8 mouse cellular contexts compared by ENCODE assay signal in the genomic region with DNA sequence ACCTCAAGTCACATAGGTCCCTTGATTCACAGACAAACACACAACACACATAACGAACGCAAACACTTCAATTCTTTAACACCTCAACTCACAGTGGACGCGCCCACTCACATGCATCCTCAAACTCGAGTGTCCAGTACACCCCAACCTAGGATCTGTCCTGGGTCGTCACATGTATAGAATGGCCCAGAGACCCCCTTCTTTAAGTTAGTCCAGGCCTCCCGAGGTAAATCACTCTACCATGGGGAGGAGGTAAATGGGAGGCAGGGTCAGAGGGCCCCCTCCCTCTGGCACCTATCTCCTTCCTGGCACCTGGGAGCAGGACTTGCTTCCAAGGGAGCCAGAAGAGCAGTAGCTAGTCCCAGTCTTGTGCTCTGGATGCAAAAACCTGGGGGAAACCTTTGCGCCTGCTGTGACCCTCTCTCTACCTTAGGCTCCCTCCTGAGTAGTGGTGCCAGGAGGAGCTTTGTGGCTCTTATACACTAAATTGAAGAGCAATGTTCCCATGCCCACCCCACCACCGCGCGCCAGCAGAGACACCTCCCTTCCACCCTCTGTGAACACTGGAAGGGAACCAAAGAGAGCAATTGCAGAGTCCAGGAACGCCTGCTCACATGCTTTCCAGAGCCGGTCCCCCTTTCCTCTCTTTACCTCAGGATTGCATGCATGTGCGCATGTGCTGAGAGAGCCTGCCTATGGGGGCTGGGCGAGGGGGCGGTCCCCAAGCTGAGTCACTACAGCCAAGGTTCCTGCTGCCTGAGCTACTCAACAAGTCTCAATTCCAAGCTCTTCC. TPM values are rescaled to one million over a fixed set of nuclear protein-coding genes. Genes with fewer than 3 reads are reported as not detected.
DNase-seq lines count a peak whose midpoint lies in the region; ATAC-seq and TF ChIP-seq lines count a peak whose summit lies in the region.

No protein-coding gene starts in this region.

- no peak for TF ChIP-seq CTCF in hindbrain, postnatal 0 days (IDR thresholded peaks at IDR 0.05; ENCODE audit: low read depth)

- peak; percentile 68 for DNase-seq in cerebellum, adult 11 months
- DNase-seq in cerebellum, adult 11-12 months: peak; percentile 82
- peak; percentile 88 for DNase-seq in hindbrain, postnatal 0 days (ENCODE audit: low spot score)
- peak; percentile 88 to 89 for DNase-seq in left cerebral cortex, postnatal 10 days (ENCODE audit: extremely low spot score in 1 of 2, low spot score in 2 of 2)
- peak; percentile 92 for DNase-seq in midbrain, embryonic 11.5 days (ENCODE audit: low spot score, missing footprints)
- DNase-seq in testis, postnatal 10 days (ENCODE audit: low spot score): peak; percentile 78

- peak overlapping the region; percentile 55 for H3K4me2 ChIP-seq in hindbrain, postnatal 0 days (ENCODE audit: low read depth, low read length)
- peak overlapping the region; percentile 48; the same call in 1 of the 2 replicates for H3K4me2 ChIP-seq in midbrain, embryonic 11.5 days

- no peaks in the 10 kb centered on the region for H3K9me3 ChIP-seq in hindbrain, postnatal 0 days (ENCODE audit: low read length)
- H3K9me3 ChIP-seq in midbrain, embryonic 11.5 days (ENCODE audit: control insufficient read depth, low read length): no peaks in the 10 kb centered on the region

- 0 out of 2 replicates have a peak, but pooled peaks cover 6% of the 10 kb centered on the region for H3K27me3 ChIP-seq in hindbrain, postnatal 0 days (ENCODE audit: insufficient read depth, low read length)
- H3K27me3 ChIP-seq in midbrain, embryonic 11.5 days (ENCODE audit: control insufficient read depth, insufficient read depth, low read length): peaks cover 69% of the 10 kb centered on the region

- WGBS in hindbrain, postnatal 0 days: 13% methylated on average over 16 of the region's 16 CpGs
- 12% methylated on average over 14 of the region's 16 CpGs for WGBS in midbrain, embryonic 11.5 days

- no peak overlapping the region for H3K9ac ChIP-seq in hindbrain, postnatal 0 days (replicated peaks; ENCODE audit: low read length)
- no peak overlapping the region for H3K9ac ChIP-seq in midbrain, embryonic 11.5 days (ENCODE audit: low read length)

- ATAC-seq in cerebellum, adult (ENCODE audit: insufficient number of reproducible peaks, low FRiP score, low TSS enrichment): no peak
- ATAC-seq in frontal cortex, adult (ENCODE audit: low TSS enrichment): peak; percentile 47
- peak; percentile 42 for ATAC-seq in hindbrain, postnatal 0 days
- ATAC-seq in midbrain, embryonic 11.5 days (ENCODE audit: low FRiP score): no peak

- H3K36me3 ChIP-seq in hindbrain, postnatal 0 days (ENCODE audit: insufficient read depth, low read length): no peaks in the 10 kb centered on the region
- no peaks in the 10 kb centered on the region for H3K36me3 ChIP-seq in midbrain, embryonic 11.5 days (ENCODE audit: control insufficient read depth, insufficient read depth, low read length)

- peaks cover 26% of the 10 kb centered on the region for H3K4me1 ChIP-seq in hindbrain, postnatal 0 days (ENCODE audit: insufficient read depth, low read length)
- H3K4me1 ChIP-seq in midbrain, embryonic 11.5 days (ENCODE audit: control insufficient read depth, insufficient read depth, low read length): peaks cover 37% of the 10 kb centered on the region

- intact Hi-C loops in left cerebral cortex, postnatal 10 days (cut with DNase I): no loop called here

- peak overlapping the region; percentile 67; the same call in 1 of the 2 replicates for H3K27ac ChIP-seq in hindbrain, postnatal 0 days
- no peak overlapping the region for H3K27ac ChIP-seq in midbrain, embryonic 11.5 days (ENCODE audit: low read depth, low read length)

- H3K4me3 ChIP-seq in hindbrain, postnatal 0 days (ENCODE audit: low read length): peak overlapping the region; percentile 57
- H3K4me3 ChIP-seq in midbrain, embryonic 11.5 days (ENCODE audit: low read depth, low read length): no peak overlapping the region

RNA-seq across cellular contexts. Expression of a gene that starts 8.2 kb away (rescaled TPM):
- 380 and 396 TPM in 2 replicates for total RNA-seq in hindbrain, postnatal 0 days (2014; rRNA removed)
- polyA plus RNA-seq in hindbrain, postnatal 0 days (2015; fragmentation: Nextera tagmentation; extraction: Ambion mirVana): 115 and 123 TPM in 2 replicates
- 100 to 1,000 TPM; 631 to 653 TPM for total RNA-seq in left cerebral cortex, postnatal 10 days (2021)
- polyA plus RNA-seq in midbrain, embryonic 11.5 days (2014; fragmentation: Nextera tagmentation; extraction: Ambion mirVana): 10.7 and 11.0 TPM in 2 replicates

RNA-seq across cellular contexts. Expression of a gene that starts 9.2 kb away (rescaled TPM):
- 69.1 and 71.4 TPM in 2 replicates for total RNA-seq in hindbrain, postnatal 0 days (2014; rRNA removed)
- 53.3 and 54.2 TPM in 2 replicates for polyA plus RNA-seq in hindbrain, postnatal 0 days (2015; fragmentation: Nextera tagmentation; extraction: Ambion mirVana)
- 10 to 100 TPM; 25.9 to 29.2 TPM for total RNA-seq in left cerebral cortex, postnatal 10 days (2021)
- polyA plus RNA-seq in midbrain, embryonic 11.5 days (2014; fragmentation: Nextera tagmentation; extraction: Ambion mirVana): 20.0 and 25.5 TPM in 2 replicates

RNA-seq across cellular contexts. Expression of a gene that starts 14.7 kb away (rescaled TPM):
- 3.5 and 4.7 TPM in 2 replicates for total RNA-seq in hindbrain, postnatal 0 days (2014; rRNA removed)
- polyA plus RNA-seq in hindbrain, postnatal 0 days (2015; fragmentation: Nextera tagmentation; extraction: Ambion mirVana): 1.7 and 1.9 TPM in 2 replicates
- 1 to 10 TPM; 2.0 to 2.4 TPM for total RNA-seq in left cerebral cortex, postnatal 10 days (2021)
- polyA plus RNA-seq in midbrain, embryonic 11.5 days (2014; fragmentation: Nextera tagmentation; extraction: Ambion mirVana): 3.2 and 3.9 TPM in 2 replicates

RNA-seq across cellular contexts. Expression of a gene that starts 19.7 kb away (rescaled TPM):
- total RNA-seq in hindbrain, postnatal 0 days (2014; rRNA removed): 125 and 134 TPM in 2 replicates
- 312 and 326 TPM in 2 replicates for polyA plus RNA-seq in hindbrain, postnatal 0 days (2015; fragmentation: Nextera tagmentation; extraction: Ambion mirVana)
- 100 to 1,000 TPM; 183 to 200 TPM for total RNA-seq in left cerebral cortex, postnatal 10 days (2021)
- polyA plus RNA-seq in midbrain, embryonic 11.5 days (2014; fragmentation: Nextera tagmentation; extraction: Ambion mirVana): 215 and 221 TPM in 2 replicates

RNA-seq across cellular contexts. Expression of a gene that starts 22.1 kb away (rescaled TPM):
- 7.5 and 12.3 TPM in 2 replicates for total RNA-seq in hindbrain, postnatal 0 days (2014; rRNA removed)
- 9.9 and 10.5 TPM in 2 replicates for polyA plus RNA-seq in hindbrain, postnatal 0 days (2015; fragmentation: Nextera tagmentation; extraction: Ambion mirVana)
- 10 to 100 TPM; 22.0 to 23.5 TPM for total RNA-seq in left cerebral cortex, postnatal 10 days (2021)
- 4.3 and 5.5 TPM in 2 replicates for polyA plus RNA-seq in midbrain, embryonic 11.5 days (2014; fragmentation: Nextera tagmentation; extraction: Ambion mirVana)

Comparison
In these comparisons a context has a peak if more than half of its experiments do, and no peak if none do; other contexts are left out.
1. ATAC-seq: peak in frontal cortex, adult (single experiment) and hindbrain, postnatal 0 days (single experiment); none in cerebellum, adult (single experiment) and midbrain, embryonic 11.5 days (single experiment).
2. Peak in every context shown above with its lines, with median percentiles within 50 percentile points of each other: DNase-seq.